Mouse (Mus musculus): Measurements from ENCODE around the gene Atxn3. TPM values are rescaled to one million over a fixed set of nuclear protein-coding genes. Genes with fewer than 3 reads are reported as not detected.

Atxn3 gene
- total RNA-seq, 1 experiment: 23.0 TPM

- Histone ChIP-seq H3K4me1 (ENCODE audit: control insufficient read depth in 2 of 2, insufficient read depth in 2 of 2, low read length in 2 of 2, poor library complexity in 1 of 2) (peaks cover 0 to 2% of the 10 kb centered on the region in 2 experiments; a peak in 1 of 4 replicates), H3K4me3 (ENCODE audit: insufficient read depth in 1 of 2, low read depth in 1 of 2, low read length in 2 of 2, poor library complexity in 1 of 2, severe bottlenecking in 1 of 2) (no peak overlapping the region), H3K9ac (ENCODE audit: insufficient read depth, low read depth, low read length, poor library complexity, severe bottlenecking) (no peak overlapping the region), H3K36me3 (ENCODE audit: control insufficient read depth, insufficient read depth, low read length, poor library complexity, severe bottlenecking) (no peaks in the 10 kb centered on the region; the same call in 1 of the 2 replicates), H3K9me3 (ENCODE audit: control insufficient read depth, insufficient read depth, low read depth, low read length) (no peaks in the 10 kb centered on the region), H3K27ac (ENCODE audit: insufficient read depth, low read depth, low read length, poor library complexity, severe bottlenecking) (no peak overlapping the region)
- no peak for DNase-seq (ENCODE audit: low read depth, low spot score)
- in situ Hi-C loops (cut with MboI; ENCODE audit: low sequenced_read_pairs in 2 of 2, unreplicated experiment in 2 of 2): no loop called here
- no peak for TF ChIP-seq MAFK (IDR thresholded peaks at IDR 0.05; ENCODE audit: insufficient read depth, low read depth, low read length)
- TF ChIP-seq HCFC1 (IDR thresholded peaks at IDR 0.05; ENCODE audit: borderline replicate concordance, insufficient read depth, low read length): no peak
- no peak for TF ChIP-seq CHD2 (IDR thresholded peaks at IDR 0.05; ENCODE audit: low read depth, low read length)
- no peak for TF ChIP-seq ZNF384 (IDR thresholded peaks at IDR 0.05; ENCODE audit: low read depth, low read length)
- no peak for TF ChIP-seq ZC3H11A (IDR thresholded peaks at IDR 0.05; ENCODE audit: borderline replicate concordance, low read depth, low read length)
Measured at GRCm38 (mm10) chr12:101892832-101893231, 65.2 kb downstream of the Atxn3 start.

- no peaks in the 10 kb centered on the region for H3K4me1 ChIP-seq (ENCODE audit: control insufficient read depth in 2 of 2, insufficient read depth in 2 of 2, low read length in 2 of 2, poor library complexity in 1 of 2)
- no peaks in the 10 kb centered on the region for H3K9me3 ChIP-seq (ENCODE audit: control insufficient read depth, insufficient read depth, low read depth, low read length)
- no peak for TF ChIP-seq CHD2 (IDR thresholded peaks at IDR 0.05; ENCODE audit: low read depth, low read length)
- TF ChIP-seq HCFC1 (IDR thresholded peaks at IDR 0.05; ENCODE audit: borderline replicate concordance, insufficient read depth, low read length): no peak
- TF ChIP-seq ZNF384 (IDR thresholded peaks at IDR 0.05; ENCODE audit: low read depth, low read length): no peak
- no peak for TF ChIP-seq MAFK (IDR thresholded peaks at IDR 0.05; ENCODE audit: insufficient read depth, low read depth, low read length)
- no peak for TF ChIP-seq ZC3H11A (IDR thresholded peaks at IDR 0.05; ENCODE audit: borderline replicate concordance, low read depth, low read length)
- in situ Hi-C loops (cut with MboI; ENCODE audit: low sequenced_read_pairs in 2 of 2, unreplicated experiment in 2 of 2): no loop called here
- H3K27ac ChIP-seq (ENCODE audit: insufficient read depth, low read depth, low read length, poor library complexity, severe bottlenecking): no peak overlapping the region
- no peaks in the 10 kb centered on the region; the same call in 1 of the 2 replicates for H3K36me3 ChIP-seq (ENCODE audit: control insufficient read depth, insufficient read depth, low read length, poor library complexity, severe bottlenecking)
- DNase-seq (ENCODE audit: low read depth, low spot score): no peak
- no peak overlapping the region for H3K4me3 ChIP-seq (ENCODE audit: insufficient read depth in 1 of 2, low read depth in 1 of 2, low read length in 2 of 2, poor library complexity in 1 of 2, severe bottlenecking in 1 of 2)
- no peak overlapping the region for H3K9ac ChIP-seq (ENCODE audit: insufficient read depth, low read depth, low read length, poor library complexity, severe bottlenecking)
Measured at GRCm38 (mm10) chr12:101891066-101891465, 67.0 kb downstream of the Atxn3 start.

- no peaks in the 10 kb centered on the region for H3K9me3 ChIP-seq (ENCODE audit: control insufficient read depth, insufficient read depth, low read depth, low read length)
- H3K36me3 ChIP-seq (ENCODE audit: control insufficient read depth, insufficient read depth, low read length, poor library complexity, severe bottlenecking): peaks cover 1% of the 10 kb centered on the region; the same call in 1 of the 2 replicates
- H3K4me3 ChIP-seq (ENCODE audit: insufficient read depth in 1 of 2, low read depth in 1 of 2, low read length in 2 of 2, poor library complexity in 1 of 2, severe bottlenecking in 1 of 2): no peak overlapping the region
- TF ChIP-seq MAFK (IDR thresholded peaks at IDR 0.05; ENCODE audit: insufficient read depth, low read depth, low read length) (no peak), CHD2 (IDR thresholded peaks at IDR 0.05; ENCODE audit: low read depth, low read length) (no peak), ZNF384 (IDR thresholded peaks at IDR 0.05; ENCODE audit: low read depth, low read length) (no peak), ZC3H11A (IDR thresholded peaks at IDR 0.05; ENCODE audit: borderline replicate concordance, low read depth, low read length) (no peak), HCFC1 (IDR thresholded peaks at IDR 0.05; ENCODE audit: borderline replicate concordance, insufficient read depth, low read length) (no peak)
- H3K4me1 ChIP-seq (ENCODE audit: control insufficient read depth in 2 of 2, insufficient read depth in 2 of 2, low read length in 2 of 2, poor library complexity in 1 of 2): no peaks in the 10 kb centered on the region
- DNase-seq (ENCODE audit: low read depth, low spot score): no peak
- no peak overlapping the region for H3K27ac ChIP-seq (ENCODE audit: insufficient read depth, low read depth, low read length, poor library complexity, severe bottlenecking)
- in situ Hi-C loops (cut with MboI; ENCODE audit: low sequenced_read_pairs in 2 of 2, unreplicated experiment in 2 of 2): no loop called here
- H3K9ac ChIP-seq (ENCODE audit: insufficient read depth, low read depth, low read length, poor library complexity, severe bottlenecking): no peak overlapping the region
Measured at GRCm38 (mm10) chr12:101889351-101889750, 68.7 kb downstream of the Atxn3 start.

- no peak for DNase-seq (ENCODE audit: low read depth, low spot score)
- peaks cover 5% of the 10 kb centered on the region for H3K36me3 ChIP-seq (ENCODE audit: control insufficient read depth, insufficient read depth, low read length, poor library complexity, severe bottlenecking)
Measured at GRCm38 (mm10) chr12:101888312-101888711, 69.7 kb downstream of the Atxn3 start.

More at GRCm38 (mm10) chr12:101888312-101888711, 69.7 kb downstream of the Atxn3 start:
- TF ChIP-seq ZC3H11A (IDR thresholded peaks at IDR 0.05; ENCODE audit: borderline replicate concordance, low read depth, low read length): no peak
- TF ChIP-seq MAFK (IDR thresholded peaks at IDR 0.05; ENCODE audit: insufficient read depth, low read depth, low read length): no peak
- TF ChIP-seq HCFC1 (IDR thresholded peaks at IDR 0.05; ENCODE audit: borderline replicate concordance, insufficient read depth, low read length): no peak
- TF ChIP-seq ZNF384 (IDR thresholded peaks at IDR 0.05; ENCODE audit: low read depth, low read length): no peak
- TF ChIP-seq CHD2 (IDR thresholded peaks at IDR 0.05; ENCODE audit: low read depth, low read length): no peak
- H3K27ac ChIP-seq (ENCODE audit: insufficient read depth, low read depth, low read length, poor library complexity, severe bottlenecking): no peak overlapping the region
- no peak overlapping the region for H3K4me3 ChIP-seq (ENCODE audit: insufficient read depth in 1 of 2, low read depth in 1 of 2, low read length in 2 of 2, poor library complexity in 1 of 2, severe bottlenecking in 1 of 2)
- no peaks in the 10 kb centered on the region for H3K4me1 ChIP-seq (ENCODE audit: control insufficient read depth in 2 of 2, insufficient read depth in 2 of 2, low read length in 2 of 2, poor library complexity in 1 of 2)
- no peaks in the 10 kb centered on the region for H3K9me3 ChIP-seq (ENCODE audit: control insufficient read depth, insufficient read depth, low read depth, low read length)
- in situ Hi-C loops (cut with MboI; ENCODE audit: low sequenced_read_pairs in 2 of 2, unreplicated experiment in 2 of 2): no loop called here
- H3K9ac ChIP-seq (ENCODE audit: insufficient read depth, low read depth, low read length, poor library complexity, severe bottlenecking): no peak overlapping the region
